Mouse (Mus musculus): ENCODE measurements around the gene Taar3. TPM values are rescaled to one million over a fixed set of nuclear protein-coding genes. Genes with fewer than 3 reads are reported as not detected.

Gene Taar3
- not detected in 2 replicates for polyA plus RNA-seq (2015; fragmentation: Nextera tagmentation; extraction: Ambion mirVana)

DNA sequence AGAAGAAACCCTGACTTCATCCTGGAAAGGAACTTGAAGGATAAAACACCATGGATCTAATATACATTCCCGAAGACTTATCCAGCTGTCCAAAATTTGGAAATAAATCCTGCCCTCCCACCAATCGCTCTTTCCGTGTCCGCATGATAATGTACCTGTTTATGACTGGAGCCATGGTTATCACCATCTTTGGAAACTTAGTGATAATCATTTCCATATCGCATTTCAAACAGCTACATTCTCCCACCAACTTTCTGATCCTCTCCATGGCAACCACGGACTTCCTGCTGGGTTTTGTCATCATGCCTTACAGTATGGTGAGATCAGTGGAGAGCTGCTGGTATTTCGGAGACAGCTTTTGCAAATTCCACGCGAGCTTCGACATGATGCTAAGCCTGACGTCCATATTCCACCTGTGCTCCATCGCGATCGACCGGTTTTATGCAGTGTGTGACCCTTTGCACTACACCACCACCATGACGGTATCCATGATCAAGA is at the start of gene Taar3:
Gene Taar3, plus strand, starts transcription at position 51 of the 498 bp plus-strand sequence.

DNA sequence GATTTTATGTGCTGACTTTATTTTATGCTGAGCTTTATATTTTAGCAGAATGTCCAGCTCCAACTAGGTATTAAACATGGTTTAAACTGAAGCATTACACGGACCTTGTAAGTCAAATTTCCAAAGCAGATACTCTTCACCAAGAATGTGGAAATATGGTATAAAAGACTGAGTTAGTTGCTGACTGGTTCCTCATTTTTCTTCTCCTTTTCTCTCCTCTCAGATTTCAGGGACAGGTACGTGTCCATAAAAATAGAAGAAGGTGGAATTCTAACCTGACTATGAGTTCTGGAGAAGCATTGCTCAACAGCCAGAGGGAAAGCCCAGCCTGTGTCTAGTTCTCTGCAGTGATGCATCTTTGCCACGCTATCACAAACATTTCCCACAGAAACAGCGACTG is 29.3 kb upstream of the Taar3 start, which contains the start of gene Taar1:
Gene Taar1, plus strand, starts transcription at position 301 of the 400 bp plus-strand sequence.

DNA sequence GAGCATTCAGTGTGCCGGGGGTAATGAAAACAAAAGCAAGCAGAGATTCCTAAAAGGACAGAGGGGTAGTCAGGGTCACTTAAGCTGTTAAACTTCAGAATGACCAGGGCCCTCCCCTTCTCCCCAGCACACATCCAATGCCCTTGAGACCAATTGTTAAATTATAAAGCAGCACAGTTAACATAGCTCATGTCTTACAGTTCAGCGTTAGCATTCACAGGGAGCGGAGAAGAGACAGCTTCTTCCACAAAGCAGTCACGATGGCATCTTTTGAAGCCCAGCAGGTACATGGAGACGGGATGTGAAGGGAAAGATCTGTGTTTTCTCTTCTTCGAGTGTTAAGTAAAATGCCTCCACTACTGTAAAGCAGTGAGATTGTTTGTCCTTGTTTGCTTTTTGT is 11.0 kb upstream of the Taar3 start, which contains the start of gene Taar2:
Gene Taar2, plus strand, starts transcription at position 261 of the 400 bp plus-strand sequence.

DNA sequence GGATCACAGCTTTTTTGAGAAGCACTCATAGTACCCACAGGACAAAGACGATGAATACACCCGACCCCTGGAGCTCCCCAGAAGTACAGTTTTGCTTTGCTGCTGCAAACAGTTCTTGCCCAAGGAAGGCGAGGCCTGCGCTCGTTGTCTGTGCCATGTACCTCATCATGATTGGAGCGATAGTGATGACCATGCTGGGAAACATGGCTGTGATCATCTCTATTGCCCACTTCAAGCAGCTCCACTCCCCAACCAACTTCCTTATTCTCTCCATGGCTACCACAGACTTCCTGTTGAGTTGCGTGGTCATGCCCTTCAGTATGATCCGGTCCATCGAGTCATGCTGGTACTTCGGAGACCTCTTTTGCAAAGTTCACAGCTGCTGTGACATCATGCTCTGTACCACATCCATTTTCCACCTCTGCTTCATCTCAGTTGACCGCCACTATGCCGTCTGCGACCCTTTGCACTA is 11.1 kb downstream of the Taar3 start, which contains the start of gene Taar4:
Gene Taar4, plus strand, starts transcription at position 51 of the 472 bp plus-strand sequence.

DNA sequence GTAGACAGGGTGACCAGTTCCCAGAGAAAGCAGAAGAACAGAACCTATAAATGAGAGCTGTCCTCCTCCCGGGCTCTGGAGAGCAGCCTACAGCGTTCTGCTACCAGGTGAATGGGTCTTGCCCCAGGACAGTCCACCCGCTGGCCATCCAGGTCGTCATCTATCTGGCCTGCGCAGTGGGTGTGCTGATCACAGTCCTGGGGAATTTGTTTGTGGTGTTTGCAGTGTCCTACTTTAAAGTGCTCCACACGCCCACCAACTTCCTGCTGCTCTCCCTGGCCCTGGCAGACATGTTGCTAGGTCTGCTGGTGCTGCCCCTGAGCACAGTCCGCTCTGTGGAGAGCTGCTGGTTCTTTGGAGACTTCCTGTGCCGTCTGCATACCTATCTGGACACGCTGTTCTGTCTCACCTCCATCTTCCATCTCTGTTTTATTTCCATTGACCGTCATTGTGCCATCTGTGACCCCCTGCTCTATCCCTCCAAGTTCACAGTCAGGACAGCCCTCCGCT is 21.4 kb downstream of the Taar3 start, which contains the start of gene Taar5:
Gene Taar5, plus strand, starts transcription at position 51 of the 510 bp plus-strand sequence.

DNA sequence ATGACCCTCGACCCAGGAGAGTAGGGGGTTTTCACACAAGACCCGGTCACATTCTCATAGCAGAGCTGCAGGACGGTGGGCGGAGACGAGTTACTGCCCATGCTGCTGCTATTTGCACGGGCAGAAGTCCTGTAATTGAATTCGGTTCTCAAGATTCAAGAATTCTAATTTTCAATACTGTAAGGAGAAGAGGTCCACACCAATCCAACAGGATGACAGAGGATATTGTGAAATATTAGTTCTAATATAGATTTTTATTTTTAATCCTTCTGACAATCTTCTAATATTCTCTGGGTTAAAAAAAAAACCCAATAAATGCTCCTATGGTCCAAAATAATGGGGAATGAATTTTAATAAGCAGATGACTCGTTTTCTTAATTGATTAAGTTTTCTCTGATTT is 36.2 kb downstream of the Taar3 start, which contains the start of gene Taar6:
Gene Taar6, minus strand, starts transcription at position 101 of the 400 bp plus-strand sequence.

DNA sequence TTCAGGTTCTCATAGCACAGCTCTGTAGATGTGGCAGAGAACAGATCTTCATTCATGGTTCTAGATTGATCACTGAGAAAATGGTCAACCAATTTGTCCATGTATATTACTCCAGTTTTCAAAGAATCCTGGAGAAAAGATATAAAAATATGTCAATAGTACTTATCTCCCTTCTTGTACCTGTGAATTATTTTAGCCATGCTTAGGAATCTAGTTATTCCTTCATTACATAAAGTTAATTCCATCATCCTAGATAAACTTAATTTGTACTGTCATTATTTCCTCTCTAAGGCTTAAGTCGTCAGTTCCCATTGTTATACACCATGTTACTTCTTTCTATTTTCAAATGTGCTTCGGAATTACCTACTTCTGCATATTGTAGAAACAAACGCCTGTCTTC is 44.0 kb downstream of the Taar3 start, which contains the start of gene Taar7a:
Gene Taar7a, minus strand, starts transcription at position 101 of the 400 bp plus-strand sequence.

DNA sequence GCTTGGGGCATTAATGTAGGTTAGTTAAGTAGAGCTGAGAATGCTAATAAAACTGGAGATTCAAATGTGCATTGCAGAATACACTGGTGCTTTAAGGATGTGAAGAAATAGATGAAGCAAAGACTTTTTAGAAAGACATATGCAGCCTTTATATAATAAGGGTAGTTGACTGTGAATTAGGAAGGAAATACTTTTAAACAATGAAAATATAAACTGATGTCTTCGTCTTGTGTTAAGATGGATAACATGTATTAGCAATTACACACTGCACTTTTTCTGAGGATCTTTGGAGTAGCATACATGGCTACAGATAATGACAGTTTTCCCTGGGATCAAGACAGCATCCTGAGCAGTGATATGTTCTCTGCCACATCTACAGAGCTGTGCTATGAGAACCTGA is 50.3 kb downstream of the Taar3 start, which contains the start of gene Taar7b:
Gene Taar7b, plus strand, starts transcription at position 301 of the 400 bp plus-strand sequence.

Other genes starting within 250 kb of the Taar3 start
- gene Rps12, start 162.3 kb upstream of the Taar3 start, polyA plus RNA-seq (2015; fragmentation: Nextera tagmentation; extraction: Ambion mirVana): 178 and 250 TPM in 2 replicates
- gene Slc18b1, start 152.6 kb upstream of the Taar3 start, polyA plus RNA-seq (2015; fragmentation: Nextera tagmentation; extraction: Ambion mirVana): 20.3 and 25.7 TPM in 2 replicates
- 8.4 and 15.1 TPM in 2 replicates for gene Vnn3, start 98.1 kb upstream of the Taar3 start, polyA plus RNA-seq (2015; fragmentation: Nextera tagmentation; extraction: Ambion mirVana)
- gene Vnn1, start 54.9 kb upstream of the Taar3 start, polyA plus RNA-seq (2015; fragmentation: Nextera tagmentation; extraction: Ambion mirVana): 19.2 and 41.4 TPM in 2 replicates
- not detected in 2 replicates for gene Taar1, start 29.2 kb upstream of the Taar3 start, polyA plus RNA-seq (2015; fragmentation: Nextera tagmentation; extraction: Ambion mirVana)
- not detected in 2 replicates for gene Taar2, start 11.0 kb upstream of the Taar3 start, polyA plus RNA-seq (2015; fragmentation: Nextera tagmentation; extraction: Ambion mirVana)
- gene Taar4, start 10.9 kb downstream of the Taar3 start, polyA plus RNA-seq (2015; fragmentation: Nextera tagmentation; extraction: Ambion mirVana): not detected in 2 replicates
- not detected in 2 replicates for gene Taar5, start 21.1 kb downstream of the Taar3 start, polyA plus RNA-seq (2015; fragmentation: Nextera tagmentation; extraction: Ambion mirVana)
- gene Taar6, start 36.1 kb downstream of the Taar3 start, polyA plus RNA-seq (2015; fragmentation: Nextera tagmentation; extraction: Ambion mirVana): not detected in 2 replicates
- not detected in 2 replicates for gene Taar7a, start 43.9 kb downstream of the Taar3 start, polyA plus RNA-seq (2015; fragmentation: Nextera tagmentation; extraction: Ambion mirVana)
- gene Taar7b, start 50.4 kb downstream of the Taar3 start, polyA plus RNA-seq (2015; fragmentation: Nextera tagmentation; extraction: Ambion mirVana): not detected in 2 replicates
- not detected in 2 replicates for gene Taar7d, start 77.7 kb downstream of the Taar3 start, polyA plus RNA-seq (2015; fragmentation: Nextera tagmentation; extraction: Ambion mirVana)
- gene Taar7e, start 88.1 kb downstream of the Taar3 start, polyA plus RNA-seq (2015; fragmentation: Nextera tagmentation; extraction: Ambion mirVana): not detected in 2 replicates
- gene Taar7f, start 100.0 kb downstream of the Taar3 start, polyA plus RNA-seq (2015; fragmentation: Nextera tagmentation; extraction: Ambion mirVana): not detected in 2 replicates
- not detected in 2 replicates for gene Taar8a, start 126.9 kb downstream of the Taar3 start, polyA plus RNA-seq (2015; fragmentation: Nextera tagmentation; extraction: Ambion mirVana)
- not detected in 2 replicates for gene Taar8b, start 142.7 kb downstream of the Taar3 start, polyA plus RNA-seq (2015; fragmentation: Nextera tagmentation; extraction: Ambion mirVana)
- not detected in 2 replicates for gene Taar8c, start 152.4 kb downstream of the Taar3 start, polyA plus RNA-seq (2015; fragmentation: Nextera tagmentation; extraction: Ambion mirVana)
- not detected in 2 replicates for gene Taar9, start 160.0 kb downstream of the Taar3 start, polyA plus RNA-seq (2015; fragmentation: Nextera tagmentation; extraction: Ambion mirVana)
- 93.8 and 105 TPM in 2 replicates for gene Stx7, start 199.7 kb downstream of the Taar3 start, polyA plus RNA-seq (2015; fragmentation: Nextera tagmentation; extraction: Ambion mirVana)